ENCODE assay signal across 12 mouse cellular contexts in the genomic region with DNA sequence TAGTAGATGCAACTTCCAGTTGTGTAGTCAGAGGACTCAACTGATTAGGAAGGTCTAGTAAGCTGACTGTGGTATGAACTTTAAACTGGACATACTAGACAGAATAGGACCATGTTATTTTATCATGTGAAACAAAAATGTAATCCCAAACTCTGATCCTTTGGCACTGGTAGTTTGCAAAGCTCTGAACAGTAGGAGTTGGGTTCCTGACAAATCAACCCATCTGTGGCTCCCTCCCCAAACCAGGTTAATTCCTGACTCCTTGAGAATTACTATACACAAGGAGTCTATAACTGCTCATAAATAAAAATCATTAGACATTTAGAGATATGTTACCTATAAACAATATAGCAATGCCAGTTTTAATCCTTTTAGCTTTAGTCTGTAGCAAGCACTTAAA.
"Had no signal": no experiment of that assay in that cellular context is flagged by ENCODE, and none has a peak within 500 bp of the region (broad histone marks: within the 10 kb centered on the region; RNA-seq: fewer than 3 reads in every experiment).

No protein-coding gene starts in this region.

- DNase-seq: retina, postnatal 1 day; right cerebral cortex, adult 18-20 months; right cerebral cortex, postnatal 14 days; right cerebral cortex, postnatal 25 days; right cerebral cortex, postnatal 4 days; spleen, adult 18-20 months; thymus, adult 18-20 months; thymus, adult 2 months; thymus, postnatal 14 days; thymus, postnatal 25 days; thymus, postnatal 36 days; thymus, postnatal 4 days had no signal
